Mouse (Mus musculus): ENCODE data around the gene Slc5a4a. TPM values are rescaled to one million over a fixed set of nuclear protein-coding genes. Genes with fewer than 3 reads are reported as not detected.

Gene Slc5a4a
- 40.7 TPM for polyA plus RNA-seq (2014; fragmentation: Illumina TruSeq; extraction: RNeasy Lipid Tissue Mini Kit (QIAGEN cat#74804); ENCODE audit: low replicate concordance)

DNA sequence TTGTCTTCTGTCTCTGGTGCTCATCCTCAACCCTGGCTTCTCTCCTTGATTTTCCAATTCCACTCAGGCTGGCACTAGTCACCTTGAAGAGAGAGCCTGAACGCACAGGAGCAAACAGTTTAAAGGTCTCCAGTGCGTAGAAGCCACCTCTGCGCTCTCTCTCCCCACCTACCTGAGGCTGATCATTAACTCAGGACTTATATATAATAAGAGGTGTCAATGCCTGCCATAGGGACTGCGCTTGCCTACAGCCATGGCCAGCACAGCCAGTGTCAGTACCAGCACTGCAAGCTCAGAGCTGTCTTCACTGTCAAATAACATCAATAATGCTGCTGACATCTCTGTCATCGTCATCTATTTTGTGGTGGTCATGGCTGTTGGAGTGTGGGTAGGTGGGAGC, at the start of gene Slc5a4a:
Gene Slc5a4a (plus strand): TSS at position 174 of the 400 bp plus-strand sequence.

DNA sequence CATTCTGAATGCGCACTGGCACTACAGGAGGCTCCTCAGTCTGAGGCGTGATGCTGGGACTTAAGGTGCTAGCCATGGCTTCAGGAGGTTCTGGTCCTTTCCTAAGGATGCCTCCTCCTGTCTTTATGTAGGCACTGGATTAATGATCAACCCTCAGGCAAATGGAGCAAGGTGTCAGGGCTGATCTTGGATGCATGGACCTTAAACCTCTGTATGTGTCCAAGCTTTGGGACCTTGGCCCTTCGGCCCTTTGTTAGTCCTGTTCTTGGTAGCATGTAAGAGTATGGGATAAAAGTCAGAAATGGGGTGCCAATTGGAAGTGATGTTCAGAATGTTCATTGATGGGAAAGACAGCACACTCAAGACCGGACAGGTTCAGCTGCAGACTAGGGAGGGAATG, 36.4 kb upstream of the Slc5a4a start, which contains the start of gene Slc5a4b:
Gene Slc5a4b (minus strand): TSS at position 101 of the 400 bp plus-strand sequence.

DNA sequence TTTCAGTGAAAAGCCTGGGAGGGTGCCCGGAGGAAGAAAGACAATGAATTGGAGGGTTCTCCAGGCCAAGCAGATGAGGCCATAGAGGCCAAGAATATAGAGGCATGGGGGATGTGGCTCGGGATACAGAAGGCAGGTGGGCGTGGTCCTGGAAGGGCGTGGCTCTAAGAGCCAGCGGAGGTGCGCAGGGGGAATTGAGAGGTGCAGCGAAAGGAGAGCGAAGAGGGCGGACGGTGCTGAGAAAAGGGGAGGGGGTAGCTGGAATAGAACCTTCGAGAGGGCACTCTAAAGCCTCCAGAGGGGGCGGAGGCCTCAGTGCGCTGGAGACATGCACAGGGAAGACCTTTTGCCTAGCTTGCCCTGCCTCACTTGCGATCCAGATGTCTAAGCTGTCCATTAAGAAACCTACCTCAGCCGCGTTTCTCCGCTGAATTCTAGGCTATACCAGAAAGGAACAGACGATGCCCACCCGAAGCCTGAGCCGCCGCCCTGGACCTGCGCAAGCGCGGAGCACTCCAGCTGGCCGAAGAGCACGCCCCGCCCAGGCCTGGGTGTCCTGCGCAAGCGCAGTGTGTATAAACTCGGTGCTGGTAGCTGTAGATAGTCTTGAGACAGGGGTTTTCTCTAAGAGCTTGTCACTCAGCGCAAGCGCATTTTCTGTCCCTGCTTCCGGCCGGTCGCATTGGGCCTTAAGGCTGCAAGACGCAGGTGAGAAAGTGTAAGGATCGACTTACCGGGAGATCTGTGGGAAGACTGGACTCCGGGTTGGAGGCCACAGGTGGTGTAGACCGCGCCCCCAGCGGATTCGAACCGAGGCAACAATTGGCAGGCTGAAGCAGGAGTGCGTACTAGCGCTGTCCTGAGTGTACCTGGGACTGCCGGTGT, 90.3 kb downstream of the Slc5a4a start, which contains the start of gene Prmt2:
Gene Prmt2 (minus strand): TSS at position 525 of the 885 bp plus-strand sequence.

Other genes starting within 250 kb of the Slc5a4a start
- gene Smarcb1, start 225.8 kb upstream of the Slc5a4a start, polyA plus RNA-seq (2014; fragmentation: Illumina TruSeq; extraction: RNeasy Lipid Tissue Mini Kit (QIAGEN cat#74804); ENCODE audit: low replicate concordance), result 7.2 TPM
- gene Chchd10, start 214.3 kb upstream of the Slc5a4a start, polyA plus RNA-seq (2014; fragmentation: Illumina TruSeq; extraction: RNeasy Lipid Tissue Mini Kit (QIAGEN cat#74804); ENCODE audit: low replicate concordance), result 23.9 TPM
- gene Mmp11, start 211.0 kb upstream of the Slc5a4a start, polyA plus RNA-seq (2014; fragmentation: Illumina TruSeq; extraction: RNeasy Lipid Tissue Mini Kit (QIAGEN cat#74804); ENCODE audit: low replicate concordance), result not detected
- not detected for gene Gm867, start 206.8 kb upstream of the Slc5a4a start, polyA plus RNA-seq (2014; fragmentation: Illumina TruSeq; extraction: RNeasy Lipid Tissue Mini Kit (QIAGEN cat#74804); ENCODE audit: low replicate concordance)
- gene Vpreb3, start 204.4 kb upstream of the Slc5a4a start, polyA plus RNA-seq (2014; fragmentation: Illumina TruSeq; extraction: RNeasy Lipid Tissue Mini Kit (QIAGEN cat#74804); ENCODE audit: low replicate concordance), result not detected
- not detected for gene Gm5134, start 192.9 kb upstream of the Slc5a4a start, polyA plus RNA-seq (2014; fragmentation: Illumina TruSeq; extraction: RNeasy Lipid Tissue Mini Kit (QIAGEN cat#74804); ENCODE audit: low replicate concordance)
- gene Zfp280b, start 114.8 kb upstream of the Slc5a4a start, polyA plus RNA-seq (2014; fragmentation: Illumina TruSeq; extraction: RNeasy Lipid Tissue Mini Kit (QIAGEN cat#74804); ENCODE audit: low replicate concordance), result 10.7 TPM
- gene Slc5a4b, start 36.5 kb upstream of the Slc5a4a start, polyA plus RNA-seq (2014; fragmentation: Illumina TruSeq; extraction: RNeasy Lipid Tissue Mini Kit (QIAGEN cat#74804); ENCODE audit: low replicate concordance), result 44.6 TPM
- gene Prmt2, start 90.4 kb downstream of the Slc5a4a start, polyA plus RNA-seq (2014; fragmentation: Illumina TruSeq; extraction: RNeasy Lipid Tissue Mini Kit (QIAGEN cat#74804); ENCODE audit: low replicate concordance), result 1.0 TPM
- 0.56 TPM for gene S100b, start 106.4 kb downstream of the Slc5a4a start, polyA plus RNA-seq (2014; fragmentation: Illumina TruSeq; extraction: RNeasy Lipid Tissue Mini Kit (QIAGEN cat#74804); ENCODE audit: low replicate concordance)
- 8.8 TPM for gene Dip2a, start 197.8 kb downstream of the Slc5a4a start, polyA plus RNA-seq (2014; fragmentation: Illumina TruSeq; extraction: RNeasy Lipid Tissue Mini Kit (QIAGEN cat#74804); ENCODE audit: low replicate concordance)